Mouse (Mus musculus) lung, adult 2 months (tissue): ENCODE data around the gene Cnih1.

ENCODE experiments used
- CTCF ChIP-seq: fragments of 200-500 bp; IDR thresholded peaks from 2 replicates; pipeline ENCODE4 v1.5.1; 2011; ENCODE audit warnings: mild to moderate bottlenecking, low read length, control low read depth; ENCODE audit not compliant: insufficient read depth
- POLR2A ChIP-seq: fragments of 200-500 bp; IDR thresholded peaks from 2 replicates; pipeline ENCODE4 v1.6.1; 2011; ENCODE audit warnings: low read depth, mild to moderate bottlenecking, control low read depth, low read length, borderline replicate concordance; ENCODE audit errors: extremely low read depth

- TF ChIP-seq CTCF, result no peak
- TF ChIP-seq POLR2A, result no peak
Observed at GRCm38 (mm10) chr14:46785247-46785646, 3.0 kb downstream of the Cnih1 start.
